20 mouse cellular contexts compared by ENCODE assay signal in the genomic region with DNA sequence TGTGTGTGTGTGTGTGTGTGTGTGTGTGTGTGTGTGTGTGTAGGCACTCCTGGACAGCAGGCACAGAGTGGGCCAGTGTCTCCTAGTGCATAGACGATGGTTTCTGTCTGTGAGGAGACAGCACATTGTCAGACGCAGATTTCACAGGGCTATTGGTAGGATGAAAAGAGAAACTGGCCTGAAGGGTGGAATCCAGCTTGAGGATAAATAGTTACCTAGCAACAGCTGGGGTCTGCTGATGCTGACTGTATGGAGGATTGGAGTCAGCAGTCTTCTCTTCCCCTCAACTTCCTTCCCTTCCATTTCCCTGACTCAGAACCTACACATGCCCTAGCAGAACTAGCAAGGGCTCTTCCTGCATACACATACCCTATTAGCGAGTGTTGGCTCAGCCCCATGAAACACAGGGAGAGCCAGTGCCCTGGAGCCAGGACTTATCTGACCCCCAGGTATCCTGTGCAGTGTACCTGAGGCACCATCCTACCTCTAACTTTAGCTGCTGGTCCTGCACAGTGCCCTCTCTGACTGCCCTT. TPM values are rescaled to one million over a fixed set of nuclear protein-coding genes. Genes with fewer than 3 reads are reported as not detected.
DNase-seq lines count a peak whose midpoint lies in the region; ATAC-seq and TF ChIP-seq lines count a peak whose summit lies in the region.
"Had no signal": no experiment of that assay in that cellular context is flagged by ENCODE, and none has a peak within 500 bp of the region (broad histone marks: within the 10 kb centered on the region; RNA-seq: fewer than 3 reads in every experiment).

No protein-coding gene starts in this region.

- no peak overlapping the region for H3K27ac ChIP-seq in heart, embryonic 11.5 days (ENCODE audit: low read depth, low read length)
- peak overlapping the region; percentile 40; the same call in 1 of the 2 replicates for H3K27ac ChIP-seq in spleen, adult 2 months (ENCODE audit: insufficient read depth, low read length)
- H3K27ac ChIP-seq in midbrain, embryonic 12.5 days (replicated peaks), result 0 out of 2 replicates have a peak overlapping the region, but pooled peaks have one; percentile 11
- H3K27ac ChIP-seq: embryonic facial prominence, embryonic 13.5 days; heart, embryonic 15.5 days had no signal

- H3K27me3 ChIP-seq in heart, embryonic 11.5 days (ENCODE audit: control insufficient read depth, insufficient read depth, low read length), result peaks cover 7% of the 10 kb centered on the region; the same call in 1 of the 2 replicates
- H3K27me3 ChIP-seq in spleen, adult 2 months (ENCODE audit: control insufficient read depth, insufficient read depth, low read length), result no peaks in the 10 kb centered on the region
- H3K27me3 ChIP-seq in midbrain, embryonic 12.5 days, result peaks cover 11% of the 10 kb centered on the region; the same call in 1 of the 2 replicates

- ATAC-seq in heart, embryonic 11.5 days (replicated peaks; ENCODE audit: insufficient number of reproducible peaks, low FRiP score, low TSS enrichment), result no peak
- no peak; the same call in 1 of the 2 replicates for ATAC-seq in midbrain, embryonic 12.5 days (ENCODE audit: low FRiP score, low read depth)

- no peak overlapping the region for H3K4me2 ChIP-seq in heart, embryonic 11.5 days
- H3K4me2 ChIP-seq in midbrain, embryonic 12.5 days (replicated peaks), result no peak overlapping the region
- H3K4me2 ChIP-seq: embryonic facial prominence, embryonic 13.5 days; heart, embryonic 15.5 days had no signal

- WGBS in heart, embryonic 11.5 days (ENCODE audit: insufficient replicate concordance), result 72% methylated on average over 3 of the region's 3 CpGs
- 49% methylated on average over 3 of the region's 3 CpGs for WGBS in spleen, adult 2 months
- WGBS in midbrain, embryonic 12.5 days, result 26% methylated on average over 3 of the region's 3 CpGs

- no peak for TF ChIP-seq POLR2A in spleen, adult 2 months (IDR thresholded peaks at IDR 0.05; ENCODE audit: low read depth, low read length)

- H3K36me3 ChIP-seq in heart, embryonic 11.5 days (ENCODE audit: control insufficient read depth, insufficient read depth, low read length), result no peaks in the 10 kb centered on the region
- no peaks in the 10 kb centered on the region for H3K36me3 ChIP-seq in spleen, adult 2 months (ENCODE audit: control insufficient read depth, insufficient read depth, low read length)
- H3K36me3 ChIP-seq in midbrain, embryonic 12.5 days, result no peaks in the 10 kb centered on the region
- H3K36me3 ChIP-seq: embryonic facial prominence, embryonic 13.5 days; heart, embryonic 15.5 days had no signal

- no peak for TF ChIP-seq CTCF in spleen, adult 2 months (IDR thresholded peaks at IDR 0.05; ENCODE audit: extremely low read depth, insufficient read depth, insufficient read length, insufficient replicate concordance)

- no peaks in the 10 kb centered on the region for H3K9me3 ChIP-seq in heart, embryonic 11.5 days (replicated peaks; ENCODE audit: control insufficient read depth, low read length)
- no peaks in the 10 kb centered on the region for H3K9me3 ChIP-seq in midbrain, embryonic 12.5 days
- H3K9me3 ChIP-seq: embryonic facial prominence, embryonic 13.5 days; heart, embryonic 15.5 days had no signal

- no peak overlapping the region for H3K9ac ChIP-seq in heart, embryonic 11.5 days (ENCODE audit: low read depth, low read length)
- H3K9ac ChIP-seq in midbrain, embryonic 12.5 days (replicated peaks), result no peak overlapping the region
- H3K9ac ChIP-seq: embryonic facial prominence, embryonic 13.5 days; heart, embryonic 15.5 days had no signal

- no peaks in the 10 kb centered on the region for H3K4me1 ChIP-seq in heart, embryonic 11.5 days (ENCODE audit: control insufficient read depth, insufficient read depth, low read length)
- H3K4me1 ChIP-seq in spleen, adult 2 months (ENCODE audit: control insufficient read depth, insufficient read depth, insufficient read length), result no peaks in the 10 kb centered on the region
- peaks cover 27% of the 10 kb centered on the region for H3K4me1 ChIP-seq in midbrain, embryonic 12.5 days
- H3K4me1 ChIP-seq: embryonic facial prominence, embryonic 13.5 days had no signal

- H3K4me3 ChIP-seq in heart, embryonic 11.5 days (ENCODE audit: low read depth, low read length), result no peak overlapping the region
- no peak overlapping the region for H3K4me3 ChIP-seq in spleen, adult 2 months (ENCODE audit: extremely low read depth, insufficient read depth, insufficient read length)
- no peak overlapping the region for H3K4me3 ChIP-seq in midbrain, embryonic 12.5 days
- H3K4me3 ChIP-seq: embryonic facial prominence, embryonic 13.5 days; heart, embryonic 15.5 days had no signal

- DNase-seq in heart, adult 8-10 months (ENCODE audit: low spot score), result peak; percentile 13
- DNase-seq in spleen, adult 2 months (ENCODE audit: low read depth in 1 of 2, low spot score in 2 of 2), result no peak
- DNase-seq in spleen, postnatal 14 days (ENCODE audit: low spot score in 2 of 2), result no peak
- no peak for DNase-seq in testis, postnatal 10 days (ENCODE audit: low spot score)
- no peak for DNase-seq in testis, postnatal 14 days (ENCODE audit: low spot score)
- DNase-seq in embryo, embryonic 11 days, result no peak
- DNase-seq: cerebellum, adult 11 months; gastrocnemius, postnatal 25 days; kidney, adult 9 months; layer of hippocampus, postnatal 36 days; left cerebral cortex, postnatal 4 days; retina, postnatal 1 day; spleen, adult 18-20 months had no signal

RNA-seq across cellular contexts. Expression of gene Slc6a1, which starts 23.7 kb away (rescaled TPM):
- total RNA-seq in heart, adult 8-10 months (2022), result under 1 TPM in 3 of 4 experiments, not detected in 1; 0.06 to 0.12 (median 0.11) TPM
- 0.23 and 0.26 TPM in 2 replicates for polyA plus RNA-seq in heart, embryonic 11.5 days (2014; fragmentation: Nextera tagmentation; extraction: Ambion mirVana)
- 0.61 and 1.4 TPM in 2 replicates for polyA plus RNA-seq in spleen, adult 2 months (2012; rRNA removed)
- polyA plus RNA-seq in midbrain, embryonic 12.5 days (2016; fragmentation: Nextera tagmentation; extraction: Ambion mirVana), result 41.8 and 45.3 TPM in 2 replicates
- total RNA-seq: common myeloid progenitor, adult 5-6 weeks; neutrophil, adult 5-6 weeks had no signal
- polyA plus RNA-seq: C2C12 had no signal

Comparison
In these comparisons a context has a peak if more than half of its experiments do, and no peak if none do; other contexts are left out.
1. RNA of gene Slc6a1, which starts 23.7 kb away (polyA plus RNA-seq): 41.8 to 45.3 TPM in midbrain, embryonic 12.5 days; 0.61 to 1.4 TPM in spleen, adult 2 months and 0.23 to 0.26 TPM in heart, embryonic 11.5 days; every median in the first group is over 10 times any median in the second.